Mouse (Mus musculus): ENCODE results near the gene Naf1.

Gene Naf1

DNA sequence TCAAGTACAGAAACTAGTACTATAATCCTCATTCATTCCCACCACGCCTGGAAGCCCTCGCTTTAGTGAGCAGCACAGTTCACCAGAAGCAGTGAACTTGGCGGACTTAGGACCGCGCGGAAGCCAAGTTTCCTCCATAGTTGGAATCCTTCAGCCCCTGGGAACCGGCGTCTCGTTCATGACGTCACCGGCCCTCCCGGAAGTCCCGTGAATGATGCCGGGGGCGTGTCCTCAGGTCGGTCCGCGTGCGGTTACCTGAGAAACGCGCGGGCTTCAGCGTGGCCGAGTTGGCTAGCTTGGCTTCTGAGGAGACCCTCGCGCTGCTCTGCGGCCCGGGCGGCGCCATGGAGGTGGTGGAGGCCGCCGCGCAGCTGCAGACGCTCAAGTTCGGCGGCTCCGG is at the start of gene Naf1:
Gene Naf1 (plus strand): TSS at position 195 of the 400 bp plus-strand sequence.
- DNase-seq (ENCODE audit: low read depth, low spot score), result peak; percentile 97

- DNase-seq (ENCODE audit: low read depth, low spot score), result peak; percentile 45
Observed at GRCm38 (mm10) chr8:66860921-66861588, 1.0 kb downstream of the Naf1 start.

- no peak for DNase-seq (ENCODE audit: low read depth, low spot score)
Observed at GRCm38 (mm10) chr8:66861589-66862500, 1.8 kb downstream of the Naf1 start.

DNA sequence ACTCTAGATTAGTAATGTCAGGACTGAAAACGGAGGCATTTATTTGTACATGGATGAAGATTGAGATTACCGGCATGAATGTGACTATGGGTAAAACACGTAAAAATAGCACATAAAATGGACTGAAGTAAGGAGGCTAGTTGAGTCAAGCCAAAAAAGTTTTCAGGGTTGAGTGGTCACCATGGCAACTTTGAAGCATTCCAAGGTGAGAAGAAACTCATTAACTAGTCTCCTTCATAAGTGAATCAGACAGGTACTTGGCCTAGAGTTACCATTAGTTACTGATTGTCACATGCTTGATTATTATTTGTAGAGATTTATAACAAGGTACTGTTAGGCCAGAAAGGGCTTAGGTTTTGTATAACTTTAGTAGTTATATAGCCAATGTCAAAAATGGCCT is 3.7 kb downstream of the Naf1 start:
- DNase-seq (ENCODE audit: low read depth, low spot score), result no peak

DNA sequence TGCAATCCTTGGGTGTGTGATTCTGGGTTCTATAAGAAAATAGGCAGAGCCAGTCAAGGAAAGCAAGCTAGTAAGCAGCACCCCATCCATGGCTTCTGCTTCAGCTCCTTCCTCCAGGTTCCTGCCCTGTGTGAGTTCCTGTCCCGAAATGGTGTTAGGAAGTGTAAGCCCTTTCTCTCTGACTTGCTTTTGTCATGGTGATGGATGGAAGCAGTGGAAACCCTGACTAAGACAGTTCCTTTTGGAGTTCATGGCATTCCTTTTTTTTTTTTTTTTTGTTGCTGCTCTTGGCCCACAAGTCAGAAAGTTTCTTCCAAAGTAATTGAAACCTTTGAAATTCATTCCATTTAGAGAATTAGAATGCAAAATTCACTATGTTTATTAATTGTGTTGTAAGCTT is 5.1 kb downstream of the Naf1 start:
- DNase-seq (ENCODE audit: low read depth, low spot score), result no peak

DNA sequence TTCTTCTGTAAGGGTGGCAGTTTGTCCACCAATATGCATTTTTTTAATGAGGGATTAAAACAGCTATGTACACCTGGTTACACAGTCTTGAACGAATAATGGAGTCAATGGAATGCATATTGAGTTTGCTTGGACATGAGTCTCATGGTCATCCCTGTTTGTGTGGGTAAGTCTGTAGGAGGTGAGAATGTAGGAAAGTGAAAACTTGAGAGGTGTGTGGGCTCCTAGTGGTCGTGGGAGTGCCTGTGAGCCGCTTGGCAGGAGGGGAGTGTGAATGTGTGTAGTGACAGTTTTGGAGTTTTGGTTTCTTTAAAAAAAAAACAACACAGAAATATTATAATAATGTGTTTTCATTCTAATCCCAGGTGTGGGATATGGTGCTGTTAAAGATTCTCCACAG is 7.7 kb downstream of the Naf1 start:
- no peak for DNase-seq (ENCODE audit: low read depth, low spot score)

DNA sequence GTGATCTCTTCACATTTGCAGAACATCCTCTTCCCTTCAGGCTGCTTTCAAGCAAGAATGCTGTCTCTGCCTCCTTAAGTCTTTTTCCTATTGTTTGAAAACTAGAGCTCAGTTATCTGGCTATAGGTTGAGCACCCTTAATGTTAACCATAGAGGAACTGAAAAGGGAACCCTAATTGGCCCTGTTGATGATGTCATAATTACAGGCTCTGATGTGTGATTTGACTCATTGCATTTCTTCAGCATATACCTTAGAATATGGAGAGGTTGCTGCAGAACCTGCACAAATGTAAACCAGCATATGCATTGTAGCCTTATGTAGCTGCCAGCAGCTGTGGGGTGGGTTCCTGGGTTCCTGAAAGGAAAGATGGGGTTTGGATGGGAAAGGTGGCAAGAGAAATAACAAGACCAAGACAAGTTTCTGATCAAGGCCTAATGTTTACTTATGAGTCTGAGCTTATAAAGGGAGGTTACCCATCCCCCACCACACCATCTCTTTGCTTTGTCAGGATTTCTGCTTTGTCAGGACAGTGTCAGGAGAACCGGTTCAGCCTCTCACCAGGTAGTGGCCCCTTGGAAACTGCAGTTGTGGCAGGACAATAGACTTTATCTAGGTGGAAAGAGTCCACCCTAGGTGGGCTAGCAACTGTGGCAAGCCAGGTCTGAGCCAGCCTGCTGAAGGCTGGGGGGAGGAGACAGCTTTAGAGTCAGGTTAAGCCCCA is 9.4 kb downstream of the Naf1 start:
- DNase-seq (ENCODE audit: low read depth, low spot score), result no peak

DNA sequence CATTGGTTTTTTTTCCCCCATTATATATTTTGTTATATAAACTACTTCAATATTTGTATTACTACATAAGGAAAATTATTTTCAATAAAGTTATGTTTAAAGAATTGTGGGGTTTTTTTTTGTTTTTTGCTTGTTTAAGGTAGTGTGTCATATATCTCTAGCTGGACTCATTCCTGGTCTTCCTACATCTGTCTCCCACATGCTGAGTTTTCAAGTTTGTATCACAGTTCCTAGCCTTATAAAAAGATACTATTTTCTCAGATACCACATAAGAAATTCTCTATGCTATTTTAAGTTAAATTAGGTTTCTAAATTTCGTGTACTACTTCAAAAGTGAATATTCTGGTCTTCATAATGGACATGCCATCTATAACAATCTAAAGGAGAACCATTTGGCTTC is 23.8 kb downstream of the Naf1 start:
- DNase-seq (ENCODE audit: low read depth, low spot score), result no peak

DNA sequence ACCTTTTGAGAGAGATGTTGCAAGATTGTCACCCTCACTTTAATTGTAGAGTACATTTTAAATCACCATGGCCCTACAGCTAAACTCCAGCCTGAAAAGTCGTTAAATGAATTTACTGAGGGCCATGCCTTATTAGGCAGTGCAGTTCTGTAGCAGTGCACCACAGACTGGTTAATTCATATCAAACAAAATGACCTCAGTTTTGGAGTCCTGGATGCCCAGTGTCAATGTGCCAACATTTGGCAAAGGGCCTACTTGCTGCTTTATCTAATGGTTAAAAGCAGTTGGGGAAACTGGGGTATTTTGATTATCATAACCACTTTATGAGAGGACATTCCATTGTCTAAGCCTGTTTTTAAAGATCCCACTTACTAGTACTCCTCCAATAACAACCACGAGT is 31.9 kb downstream of the Naf1 start:
- DNase-seq (ENCODE audit: low read depth, low spot score), result no peak

DNA sequence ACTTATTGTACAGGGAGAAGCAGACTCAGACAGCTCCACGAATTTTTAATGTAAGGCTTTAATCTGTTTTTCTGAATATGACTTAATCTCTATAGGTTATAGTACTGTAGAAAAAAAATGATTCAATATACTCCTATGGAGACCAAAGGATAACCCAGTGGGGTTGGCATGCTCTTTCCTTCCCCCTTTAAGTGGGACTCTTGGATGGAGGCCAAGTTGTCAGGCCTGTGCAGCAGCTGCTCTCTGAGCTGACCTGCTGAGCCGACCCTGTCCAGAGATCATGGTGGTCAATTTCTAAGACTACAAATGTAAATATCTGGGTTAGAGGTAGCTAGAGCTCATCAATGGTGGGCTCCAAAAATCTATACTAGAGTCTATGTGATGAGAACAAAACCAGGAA is 45.0 kb downstream of the Naf1 start:
- no peak for DNase-seq (ENCODE audit: low read depth, low spot score)

GRCm38 (mm10) chr8:66905557-66905956 is 45.5 kb downstream of the Naf1 start:
- DNase-seq (ENCODE audit: low read depth, low spot score), result no peak

GRCm38 (mm10) chr8:66906116-66906515 is 46.1 kb downstream of the Naf1 start:
- no peak for DNase-seq (ENCODE audit: low read depth, low spot score)

GRCm38 (mm10) chr8:66910684-66911083 is 50.7 kb downstream of the Naf1 start:
- DNase-seq (ENCODE audit: low read depth, low spot score), result peak; percentile 5

DNA sequence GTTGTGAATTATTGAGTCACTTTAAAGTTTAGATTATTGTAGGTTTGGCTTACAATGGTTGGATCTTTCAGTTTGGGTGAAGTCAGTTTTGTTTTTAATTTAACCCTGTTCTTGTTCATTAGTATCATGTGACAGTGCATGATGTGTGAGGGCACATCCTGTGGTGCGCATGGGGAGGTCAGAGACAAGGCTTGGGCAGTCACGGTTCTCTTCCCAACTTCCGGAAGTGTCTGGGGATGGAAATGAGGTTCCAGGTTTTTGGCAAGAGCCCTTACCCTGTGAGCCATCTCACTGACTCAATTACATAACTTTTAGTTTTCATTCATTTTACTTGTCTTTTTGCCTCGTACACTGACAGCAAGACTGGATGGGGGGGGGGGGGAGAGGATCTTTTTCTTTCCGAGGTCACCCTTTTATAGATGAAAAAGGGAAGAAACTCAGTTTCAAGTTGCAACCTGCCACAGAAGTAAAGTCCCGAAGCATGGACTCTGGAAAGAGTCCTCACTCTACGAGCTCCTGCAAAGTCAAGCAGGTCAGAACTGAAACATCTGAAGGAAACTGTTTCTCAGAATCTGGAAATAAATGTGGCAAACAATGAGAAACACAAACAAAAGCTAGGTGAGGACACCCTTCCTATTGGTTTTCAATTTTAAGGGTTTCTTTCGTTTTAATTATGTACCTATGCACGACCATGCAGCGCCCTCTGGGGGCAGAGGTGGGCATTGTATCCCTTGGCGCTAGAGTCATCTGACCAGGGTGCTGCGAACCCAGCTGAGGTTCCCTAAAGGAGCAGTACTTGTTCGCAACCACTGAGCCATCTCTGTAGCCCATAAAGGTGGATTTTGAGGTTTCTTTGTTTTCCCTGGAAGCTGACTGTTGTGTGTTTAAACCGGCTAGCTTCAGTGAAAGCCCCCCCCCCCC is 53.9 kb downstream of the Naf1 start:
- DNase-seq (ENCODE audit: low read depth, low spot score), result peak; percentile 39

GRCm38 (mm10) chr8:66916056-66916455 is 56.0 kb downstream of the Naf1 start:
- DNase-seq (ENCODE audit: low read depth, low spot score), result no peak

- no peak for DNase-seq (ENCODE audit: low read depth, low spot score)
Observed at GRCm38 (mm10) chr8:66917695-66918467, 57.9 kb downstream of the Naf1 start.

DNA sequence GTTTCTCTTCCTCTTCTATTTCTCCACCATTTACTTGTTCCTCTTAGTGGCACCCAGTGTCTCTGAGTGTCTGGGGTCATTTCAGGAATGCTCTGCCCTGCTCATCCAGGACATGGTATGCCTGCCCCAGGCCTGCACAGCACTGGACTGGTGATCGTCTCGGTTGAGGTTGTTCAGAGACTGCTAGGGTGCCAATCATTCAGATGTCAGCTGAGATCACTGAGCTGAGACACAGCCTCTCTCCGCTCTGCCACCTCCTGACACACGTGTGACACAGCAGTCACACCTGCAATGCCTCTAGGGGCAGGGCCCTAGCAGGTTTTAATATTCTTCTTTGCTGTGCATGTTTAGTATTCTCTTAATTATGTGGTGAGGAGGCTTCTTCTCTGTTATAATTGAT is 58.5 kb downstream of the Naf1 start:
- no peak for DNase-seq (ENCODE audit: low read depth, low spot score)

DNA sequence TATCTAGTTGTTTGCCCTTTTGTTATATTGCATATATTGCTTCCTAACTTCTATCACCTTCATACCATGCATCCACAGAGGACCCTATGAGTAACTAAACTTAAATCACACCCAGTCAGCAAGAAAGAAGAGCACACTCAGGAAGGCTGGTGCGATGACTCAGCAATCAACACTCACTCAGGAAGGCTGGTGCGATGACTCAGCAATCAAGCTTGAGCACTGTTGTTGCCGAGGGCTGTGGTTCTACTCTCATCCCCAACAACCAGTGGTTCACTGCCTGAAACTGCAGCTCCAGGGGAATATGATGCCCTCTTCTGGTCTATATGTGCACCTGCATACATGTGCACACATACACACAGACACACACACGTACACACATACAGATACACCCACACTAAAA is 73.7 kb downstream of the Naf1 start:
- DNase-seq (ENCODE audit: low read depth, low spot score), result no peak

GRCm38 (mm10) chr8:66936236-66936635 is 76.2 kb downstream of the Naf1 start:
- no peak for DNase-seq (ENCODE audit: low read depth, low spot score)

Measured in mesoderm, embryonic 11.5 days (tissue).